Mouse (Mus musculus) testis, adult 2 months (tissue): ENCODE measurements at regions not wholly inside any gene's neighbourhood (a gene's known extent, or its start where the extent isn't known, plus 50 kb on each side); places are given as distances from the start of the nearest gene placed in this dataset.

ENCODE experiments used
- CTCF ChIP-seq: fragments of 200-500 bp; IDR thresholded peaks from 2 replicates; pipeline ENCODE4 v1.5.1; 2012; ENCODE audit warnings: low read depth, mild to moderate bottlenecking, inconsistent platforms, low read length, moderate library complexity; ENCODE audit not compliant: control insufficient read depth, insufficient read depth, insufficient replicate concordance
- POLR2A ChIP-seq: fragments of 200-500 bp; IDR thresholded peaks from 2 replicates; pipeline ENCODE4 v1.6.1; 2012; ENCODE audit warnings: low read depth, mild to moderate bottlenecking, inconsistent platforms, low read length, moderate library complexity; ENCODE audit not compliant: control insufficient read depth

GRCm38 (mm10) chr7:133492626-133493025, 109.3 kb downstream of the Tex36 start:
- TF ChIP-seq CTCF (no peak), POLR2A (no peak)
